Mouse (Mus musculus) spleen, postnatal 4 days (tissue): ENCODE results near the gene Sept3.
A peak's percentile ranks its signal among the peaks of the same experiment; 100 is the strongest.
"Not testable (repeated sequence)": the region's sequence is repeated elsewhere in the genome, so short reads cannot be mapped to it uniquely, and the experiment has no call there.

Experiments used
- DNase-seq, 2 experiments: peaks; one replicate each; pipeline ENCODE4 v3.0.0; 2022; ENCODE audit warnings: low spot score in 2 of 2

Gene Sept3

GRCm38 (mm10) chr15:82274593-82274926, at the start of gene Sept3:
TSS of gene Sept3 (plus strand) at chr15:82274893.
- no peak for DNase-seq

GRCm38 (mm10) chr15:82225769-82226168, 48.9 kb upstream of the Sept3 start:
- peak in 1 of 2 experiments; percentile 62 for DNase-seq

- peak; percentile 65 to 78 for DNase-seq
Observed at GRCm38 (mm10) chr15:82229542-82230045, 45.1 kb upstream of the Sept3 start.

GRCm38 (mm10) chr15:82230098-82230611, 44.5 kb upstream of the Sept3 start:
- peak in 1 of 2 experiments; percentile 63 for DNase-seq

GRCm38 (mm10) chr15:82231100-82231499, 43.6 kb upstream of the Sept3 start:
- DNase-seq, result no peak

GRCm38 (mm10) chr15:82231591-82232378, 42.9 kb upstream of the Sept3 start:
- peak in 1 of 2 experiments; percentile 63 for DNase-seq

GRCm38 (mm10) chr15:82232651-82233050, 42.0 kb upstream of the Sept3 start:
- DNase-seq, result peak in 1 of 2 experiments; percentile 68

- no peak for DNase-seq
Observed at GRCm38 (mm10) chr15:82235661-82236060, 39.0 kb upstream of the Sept3 start.

GRCm38 (mm10) chr15:82236565-82236964, 38.1 kb upstream of the Sept3 start:
- DNase-seq, result peak; percentile 85 to 94

GRCm38 (mm10) chr15:82243311-82243710, 31.4 kb upstream of the Sept3 start:
- DNase-seq, result peak in 1 of 2 experiments; percentile 57

- no peak for DNase-seq
Observed at GRCm38 (mm10) chr15:82243742-82244114, 31.0 kb upstream of the Sept3 start.

GRCm38 (mm10) chr15:82244115-82244804, 30.4 kb upstream of the Sept3 start, which contains the start of gene Cenpm:
TSS of gene Cenpm (minus strand) at chr15:82244748.
- peak; percentile 94 to 98 for DNase-seq

- not testable (repeated sequence) for DNase-seq
Observed at GRCm38 (mm10) chr15:82244805-82245161, 29.9 kb upstream of the Sept3 start.

- DNase-seq, result no peak
Observed at GRCm38 (mm10) chr15:82247131-82247776, 27.4 kb upstream of the Sept3 start.

GRCm38 (mm10) chr15:82251579-82251978, 23.1 kb upstream of the Sept3 start:
- DNase-seq, result no peak

GRCm38 (mm10) chr15:82252097-82252496, 22.6 kb upstream of the Sept3 start, which contains the start of gene 1500009C09Rik:
TSS of gene 1500009C09Rik (plus strand) at chr15:82252397.
- no peak for DNase-seq

- no peak for DNase-seq
Observed at GRCm38 (mm10) chr15:82255248-82255647, 19.4 kb upstream of the Sept3 start.

GRCm38 (mm10) chr15:82255944-82256383, 18.7 kb upstream of the Sept3 start:
- DNase-seq, result no peak

- DNase-seq, result peak; percentile 78 to 93
Observed at GRCm38 (mm10) chr15:82259510-82259909, 15.2 kb upstream of the Sept3 start.

GRCm38 (mm10) chr15:82266356-82266755, 8.3 kb upstream of the Sept3 start:
- peak; percentile 61 to 88 for DNase-seq

- no peak for DNase-seq
Observed at GRCm38 (mm10) chr15:82268185-82268584, 6.5 kb upstream of the Sept3 start.

- no peak for DNase-seq
Observed at GRCm38 (mm10) chr15:82268783-82269182, 5.9 kb upstream of the Sept3 start.
